Mouse (Mus musculus) liver, adult (tissue): Measurements from ENCODE around the gene 1700092M07Rik.

Source experiments
- GATA4 ChIP-seq: IDR thresholded peaks from 2 replicates; pipeline ENCODE4 v1.6.1; 2014; ENCODE audit warnings: mild to moderate bottlenecking, low read length; ENCODE audit not compliant: insufficient replicate concordance

Gene 1700092M07Rik

DNA sequence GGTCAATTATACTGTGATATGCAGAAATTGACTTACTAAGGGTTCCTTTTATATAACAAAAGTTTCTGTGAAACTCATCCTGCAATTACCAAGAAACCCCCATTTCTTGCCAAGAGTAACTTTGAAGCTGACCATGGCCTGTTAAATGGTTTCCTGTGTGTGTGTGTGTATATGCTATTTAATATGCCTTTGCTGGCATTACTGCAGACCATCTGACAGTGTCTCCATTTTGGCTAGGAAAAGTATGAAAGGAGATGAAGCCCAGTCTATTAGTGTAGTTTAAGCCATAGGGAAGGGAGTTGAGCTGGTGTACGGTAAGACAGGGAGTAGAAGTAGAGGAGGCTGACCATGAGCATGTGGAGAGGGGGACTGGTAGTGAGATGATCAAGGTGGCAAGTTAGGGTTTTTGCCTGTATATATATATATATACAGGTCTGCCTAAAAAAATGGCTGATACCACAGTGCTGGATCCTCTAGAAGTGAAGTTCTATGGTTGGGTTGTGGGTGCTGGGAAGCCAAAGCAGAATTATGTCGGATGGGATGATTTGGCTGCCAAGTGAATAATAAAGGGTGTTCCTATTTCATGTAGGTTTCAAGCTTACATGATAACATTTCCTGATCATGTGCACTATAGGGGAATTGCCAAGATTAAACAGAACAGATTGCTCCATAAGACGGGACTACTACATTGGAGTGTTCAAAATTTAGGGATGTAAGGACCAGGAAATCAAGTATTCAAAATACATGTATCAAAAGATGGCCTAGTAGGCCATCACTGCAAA lies 13.7 kb upstream of the 1700092M07Rik start:
- no peak for TF ChIP-seq GATA4

DNA sequence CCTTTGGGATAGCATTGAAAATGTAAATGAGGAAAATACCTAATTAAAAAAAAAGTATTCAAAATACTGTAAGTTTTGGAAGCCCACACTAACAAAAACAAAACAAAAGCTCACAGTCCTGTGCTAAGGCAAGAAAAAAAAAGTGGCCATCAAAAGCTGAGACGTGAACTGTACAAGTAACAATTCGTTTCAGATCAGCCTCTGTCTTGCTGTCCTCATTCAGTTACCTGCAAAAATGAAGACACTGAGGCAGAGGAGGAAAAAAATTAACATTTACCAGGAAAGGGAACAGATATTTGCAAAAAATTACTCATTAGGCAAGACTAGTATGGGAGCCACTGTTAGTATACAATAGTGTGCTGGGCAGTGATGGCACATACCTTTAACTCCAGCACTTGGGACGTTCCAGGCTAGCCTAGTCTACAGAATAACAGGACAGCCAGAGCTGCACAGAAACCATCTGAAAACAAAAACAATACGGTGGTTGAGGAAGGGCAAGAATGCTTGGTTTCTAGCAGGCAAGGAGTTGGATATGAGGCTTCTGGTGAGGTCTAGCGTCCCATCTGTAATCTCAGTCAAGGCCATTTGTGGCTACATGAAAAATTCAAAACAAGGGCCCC lies 12.9 kb upstream of the 1700092M07Rik start:
- no peak for TF ChIP-seq GATA4

DNA sequence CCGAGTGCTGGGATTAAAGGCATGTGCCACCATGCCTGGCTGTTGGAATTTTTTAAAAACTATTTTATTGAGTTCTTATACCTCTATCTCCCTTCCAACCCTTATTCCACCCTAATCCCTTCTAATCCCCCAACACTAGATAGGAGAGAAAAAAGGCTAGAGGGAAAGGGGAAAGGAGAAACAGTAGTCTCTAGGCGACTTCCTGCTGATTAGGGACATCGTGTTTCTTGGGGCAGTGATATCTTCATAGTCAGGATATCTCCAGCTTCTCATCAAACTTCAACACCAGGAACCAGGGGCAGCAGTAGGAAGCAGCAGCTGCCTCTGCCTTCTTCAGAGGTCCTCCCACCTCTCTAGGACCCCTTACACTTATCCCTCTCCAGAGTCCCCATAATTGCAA lies 6.2 kb upstream of the 1700092M07Rik start:
- no peak for TF ChIP-seq GATA4

DNA sequence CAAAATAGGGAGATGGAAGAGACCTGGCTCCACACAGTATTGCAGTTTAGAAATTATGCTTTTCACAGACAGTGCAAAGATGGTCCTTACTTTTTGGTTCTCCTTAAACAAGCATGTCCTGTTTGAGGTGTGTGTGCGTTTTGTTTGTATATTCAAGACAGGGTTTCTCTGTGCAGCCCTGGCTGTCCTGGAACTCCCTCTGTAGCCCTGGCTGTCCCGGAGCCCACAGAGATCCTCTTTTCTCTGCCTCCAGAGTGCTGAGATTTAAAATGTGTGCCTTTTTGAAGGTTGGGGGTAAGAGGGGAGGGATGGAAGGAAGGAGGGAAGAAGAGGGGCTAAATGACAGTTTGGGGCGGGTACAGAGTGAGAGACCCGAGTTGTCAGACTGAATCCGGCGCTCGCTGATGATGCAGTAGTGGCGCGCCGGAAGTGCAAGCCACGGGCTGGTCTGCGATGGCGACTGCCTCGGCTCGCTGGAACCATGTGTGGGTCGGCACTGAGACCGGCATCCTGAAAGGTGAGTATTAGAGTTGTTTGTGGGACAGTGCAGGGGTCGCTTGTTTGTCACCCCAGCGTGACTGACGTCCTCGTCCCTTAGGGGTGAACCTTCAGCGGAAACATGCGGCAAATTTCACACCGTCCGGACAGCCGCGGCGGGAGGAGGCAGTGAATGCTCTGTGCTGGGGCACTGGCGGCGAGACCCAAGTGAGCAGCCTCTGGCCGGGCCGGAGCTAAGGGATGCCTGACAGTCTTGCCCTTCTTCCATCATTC lies 4.9 kb upstream of the 1700092M07Rik start, which contains the start of gene Wdr74:
TSS of gene Wdr74 (plus strand) at position 439 of the 771 bp plus-strand sequence.
- no peak; the same call in 1 of the 2 replicates for TF ChIP-seq GATA4

DNA sequence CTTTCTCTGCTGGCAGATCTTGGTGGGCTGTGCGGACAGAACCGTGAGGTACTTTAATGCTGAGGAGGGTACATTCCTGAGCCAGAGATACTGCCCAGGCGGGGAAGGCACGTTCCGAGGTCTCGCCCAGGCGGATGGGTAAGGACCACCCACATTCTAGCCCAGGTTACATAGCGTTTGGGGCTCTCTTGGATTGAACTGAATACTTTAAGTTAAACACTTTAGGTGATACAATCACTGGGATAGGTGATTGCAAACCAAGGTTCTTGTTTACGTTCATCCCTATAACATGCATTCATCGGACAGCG lies 4.4 kb upstream of the 1700092M07Rik start:
- TF ChIP-seq GATA4: no peak

DNA sequence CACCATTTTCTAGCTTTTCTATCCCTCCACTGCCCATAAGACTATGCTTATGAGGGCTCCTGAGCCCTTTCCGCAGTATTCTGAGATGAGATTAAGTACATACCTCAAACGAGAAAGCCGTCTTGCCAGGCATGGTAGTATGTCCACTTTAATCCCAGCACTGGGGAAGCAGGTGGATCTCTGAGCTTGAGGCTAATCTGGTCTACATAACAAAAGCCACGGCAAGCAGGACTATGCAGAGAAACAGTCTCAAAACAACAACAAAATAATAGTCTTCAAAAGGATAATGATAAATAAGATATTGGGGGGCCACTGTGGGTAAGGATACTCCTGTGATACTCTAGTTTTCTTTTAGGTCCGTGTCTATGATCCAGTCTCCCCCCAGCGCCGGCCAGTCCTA lies 1.6 kb upstream of the 1700092M07Rik start:
- TF ChIP-seq GATA4: no peak

DNA sequence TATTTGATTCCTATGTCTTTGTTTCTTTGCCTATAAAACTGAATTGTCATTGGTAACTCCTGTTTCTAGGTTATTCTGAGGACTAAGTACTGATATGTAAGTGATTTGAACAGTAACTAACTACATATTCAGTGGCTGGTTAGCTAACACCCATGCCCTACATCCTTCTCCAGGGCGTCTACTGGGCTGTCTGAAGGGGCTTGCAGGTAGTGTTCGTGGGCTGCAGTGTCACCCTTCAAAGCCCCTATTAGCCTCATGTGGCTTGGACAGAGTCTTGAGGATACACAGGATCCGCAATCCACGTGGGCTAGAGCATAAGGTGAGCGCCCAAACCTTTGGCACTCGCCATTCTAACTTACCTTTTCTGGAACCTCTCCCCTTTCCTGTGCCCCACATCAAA lies 872 bp upstream of the 1700092M07Rik start:
- no peak for TF ChIP-seq GATA4

DNA sequence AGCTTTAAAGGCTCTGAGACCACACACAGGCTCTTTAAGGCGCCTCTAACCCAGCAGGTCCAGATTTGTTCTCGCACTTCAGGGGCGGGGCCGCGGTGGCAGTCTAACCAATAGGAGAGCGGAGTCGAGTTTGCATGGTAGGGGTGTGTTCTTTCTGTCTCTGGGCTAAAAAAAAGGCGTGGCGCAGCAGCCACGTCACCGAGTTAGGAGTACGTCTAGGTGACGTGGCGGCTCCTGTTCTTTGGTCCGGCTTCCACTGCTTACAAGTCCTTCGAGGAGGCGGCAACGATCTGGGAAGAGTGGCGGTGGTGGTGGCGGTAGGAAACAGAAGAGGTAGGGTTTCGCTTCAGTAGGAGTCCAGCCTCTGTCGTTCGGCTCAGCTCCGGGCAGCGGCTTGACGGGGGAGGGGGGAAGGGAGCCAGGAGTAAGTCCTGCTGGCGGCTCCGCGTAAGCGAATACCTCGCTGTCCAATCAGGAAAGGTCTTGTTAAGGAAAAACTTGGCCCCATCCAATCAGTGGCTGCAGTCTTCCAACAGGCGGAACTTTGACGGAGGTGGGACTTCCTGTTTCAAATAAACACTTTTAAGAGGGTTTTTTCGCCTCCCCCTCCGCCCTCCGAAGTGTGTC lies 838 bp downstream of the 1700092M07Rik start, which contains the start of gene Stx5a:
TSS of gene Stx5a (plus strand) at position 171 of the 627 bp plus-strand sequence.
- TF ChIP-seq GATA4: no peak

DNA sequence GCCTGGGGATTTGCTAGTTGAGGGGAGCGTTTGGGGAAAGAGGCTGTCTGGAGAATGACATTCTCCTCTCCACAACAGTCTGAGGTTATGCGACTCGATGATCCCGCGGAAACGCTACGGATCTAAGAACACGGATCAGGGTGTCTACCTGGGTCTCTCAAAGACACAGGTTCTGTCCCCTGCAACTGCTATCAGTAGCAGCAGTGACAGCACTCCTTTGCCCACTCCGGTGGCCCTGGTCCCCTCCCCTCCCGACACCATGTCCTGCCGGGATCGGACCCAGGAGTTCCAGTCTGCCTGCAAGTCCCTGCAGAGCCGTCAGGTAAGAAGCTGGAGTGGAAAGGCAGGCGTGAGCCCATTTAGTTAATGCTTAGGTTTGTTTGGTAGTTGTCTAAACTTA lies 1.7 kb downstream of the 1700092M07Rik start:
- TF ChIP-seq GATA4: no peak

DNA sequence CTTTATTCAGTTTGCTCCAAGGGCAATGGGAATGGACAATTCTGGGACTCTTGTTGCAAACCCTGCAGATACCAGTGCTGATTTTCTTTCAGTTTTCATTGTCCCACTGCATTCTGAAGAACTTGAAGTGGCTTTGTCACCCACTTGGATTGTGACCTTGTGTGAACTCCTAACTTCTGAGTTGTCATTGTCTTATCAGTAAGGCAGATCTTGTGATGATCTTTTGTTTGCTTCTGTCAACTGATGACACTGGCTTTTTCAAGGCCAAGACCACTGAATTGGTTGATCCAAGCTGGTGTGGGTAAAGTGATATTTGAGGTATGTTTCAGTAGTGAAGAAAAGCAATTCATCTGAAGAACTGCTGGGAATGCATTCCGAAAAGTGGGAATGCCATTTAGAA lies 4.9 kb downstream of the 1700092M07Rik start:
- TF ChIP-seq GATA4: no peak

DNA sequence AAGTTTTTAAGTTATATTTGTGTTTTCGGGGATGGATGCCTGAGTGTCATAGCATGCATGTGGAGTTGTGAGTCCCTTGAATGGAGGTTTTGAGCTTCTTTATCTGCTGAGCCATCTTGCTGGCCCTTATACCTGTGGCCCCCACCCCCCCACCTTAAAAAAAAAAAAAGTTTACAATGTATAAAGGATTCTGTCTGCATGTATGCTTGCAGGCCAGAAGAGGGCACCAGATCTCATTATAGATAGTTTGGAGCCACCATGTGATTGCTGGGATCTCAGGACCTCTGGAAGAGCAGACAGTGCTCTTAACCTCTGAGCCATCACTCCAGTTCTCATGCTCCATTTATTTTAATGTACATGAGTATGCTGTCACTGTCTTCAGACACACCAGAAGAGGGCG lies 6.8 kb downstream of the 1700092M07Rik start:
- TF ChIP-seq GATA4: no peak

DNA sequence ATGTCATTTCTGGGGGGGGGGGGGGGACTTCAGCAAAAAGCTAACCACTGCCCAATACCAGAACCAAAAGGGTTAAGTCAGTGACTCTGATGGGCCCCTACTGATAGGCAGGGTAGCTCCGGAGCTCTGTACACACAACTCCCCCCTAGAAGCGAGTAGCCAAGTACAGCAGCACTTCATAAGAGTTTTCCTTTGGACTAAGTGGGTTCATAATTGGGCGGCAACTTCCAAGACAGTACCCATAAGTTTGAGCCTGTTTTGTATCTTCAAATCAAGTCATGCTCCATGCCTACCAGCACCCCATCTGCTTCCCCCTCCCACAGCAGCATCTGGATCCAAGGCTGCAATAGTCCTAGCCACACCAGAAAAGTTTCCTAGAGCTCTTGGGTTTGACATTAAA lies 15.1 kb downstream of the 1700092M07Rik start:
- TF ChIP-seq GATA4: no peak

DNA sequence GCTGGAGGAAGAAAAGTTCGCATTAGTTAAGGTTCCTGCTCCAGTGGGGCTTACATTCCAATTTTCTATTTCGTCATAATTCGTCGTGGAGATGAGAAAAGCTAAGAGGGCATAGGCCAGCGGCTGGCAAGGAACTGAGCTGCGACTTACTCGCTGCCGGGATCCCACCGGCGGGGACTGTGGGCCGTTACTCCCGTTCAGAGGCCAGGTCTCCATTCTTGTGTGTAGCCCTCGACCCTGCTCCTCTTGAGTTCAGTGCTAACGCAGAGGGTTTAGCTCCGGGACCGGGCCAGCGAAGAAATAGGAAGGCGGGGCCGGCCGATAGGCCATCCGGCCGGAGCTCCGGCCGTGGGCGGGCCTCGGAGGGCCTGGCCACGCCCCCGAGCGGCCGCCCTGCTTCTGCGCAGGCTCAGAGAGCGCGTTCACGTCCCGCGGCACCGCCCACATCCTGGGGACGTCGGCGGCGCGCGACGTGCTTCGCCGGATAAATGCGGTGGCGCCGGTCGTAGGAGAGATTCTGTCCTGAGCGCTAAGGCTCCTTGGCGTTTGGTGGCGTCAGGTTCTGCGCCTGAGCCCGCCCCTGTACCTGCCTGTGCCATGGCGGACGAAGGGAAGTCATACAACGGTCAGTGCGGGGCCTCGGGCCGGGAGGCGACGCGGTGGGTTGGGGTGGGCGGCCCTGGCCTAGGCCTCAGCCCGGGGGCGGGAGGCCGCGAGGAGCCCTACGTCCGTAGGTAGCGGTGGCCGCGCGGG lies 16.3 kb downstream of the 1700092M07Rik start, which contains the start of gene Nxf1:
TSS of gene Nxf1 (plus strand) at position 439 of the 753 bp plus-strand sequence.
- peak; percentile 61; the same call in 1 of the 2 replicates for TF ChIP-seq GATA4

DNA sequence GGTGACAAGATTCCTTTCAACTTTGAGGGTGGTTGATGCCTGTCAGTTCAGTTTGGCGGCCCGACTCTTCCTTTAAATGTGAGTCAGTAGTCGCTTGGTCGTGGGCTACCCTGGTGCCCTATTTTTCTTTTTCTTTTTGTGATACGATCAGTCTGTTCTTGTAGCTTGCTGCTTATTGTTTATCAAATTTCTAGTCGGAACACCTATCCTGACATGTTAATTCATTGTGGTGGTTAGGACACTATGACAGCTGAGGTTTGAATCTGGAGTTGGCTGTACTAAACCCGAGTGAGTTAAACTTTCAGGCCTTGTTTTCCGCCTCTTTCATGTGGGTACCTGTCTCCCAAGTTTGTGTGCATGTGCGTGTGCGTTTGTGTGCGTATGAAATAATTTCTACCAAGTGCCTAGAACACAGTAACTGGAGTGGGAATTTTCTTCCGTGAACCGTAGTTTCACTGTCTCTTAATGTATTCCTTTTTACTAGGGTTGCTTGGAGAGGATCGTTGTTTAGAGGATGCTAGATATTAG lies 17.0 kb downstream of the 1700092M07Rik start:
- no peak for TF ChIP-seq GATA4
